Mouse (Mus musculus): ENCODE data around the gene Armc10.
"Not testable (repeated sequence)": the region's sequence is repeated elsewhere in the genome, so short reads cannot be mapped to it uniquely, and the experiment has no call there.

The Armc10 gene

DNA sequence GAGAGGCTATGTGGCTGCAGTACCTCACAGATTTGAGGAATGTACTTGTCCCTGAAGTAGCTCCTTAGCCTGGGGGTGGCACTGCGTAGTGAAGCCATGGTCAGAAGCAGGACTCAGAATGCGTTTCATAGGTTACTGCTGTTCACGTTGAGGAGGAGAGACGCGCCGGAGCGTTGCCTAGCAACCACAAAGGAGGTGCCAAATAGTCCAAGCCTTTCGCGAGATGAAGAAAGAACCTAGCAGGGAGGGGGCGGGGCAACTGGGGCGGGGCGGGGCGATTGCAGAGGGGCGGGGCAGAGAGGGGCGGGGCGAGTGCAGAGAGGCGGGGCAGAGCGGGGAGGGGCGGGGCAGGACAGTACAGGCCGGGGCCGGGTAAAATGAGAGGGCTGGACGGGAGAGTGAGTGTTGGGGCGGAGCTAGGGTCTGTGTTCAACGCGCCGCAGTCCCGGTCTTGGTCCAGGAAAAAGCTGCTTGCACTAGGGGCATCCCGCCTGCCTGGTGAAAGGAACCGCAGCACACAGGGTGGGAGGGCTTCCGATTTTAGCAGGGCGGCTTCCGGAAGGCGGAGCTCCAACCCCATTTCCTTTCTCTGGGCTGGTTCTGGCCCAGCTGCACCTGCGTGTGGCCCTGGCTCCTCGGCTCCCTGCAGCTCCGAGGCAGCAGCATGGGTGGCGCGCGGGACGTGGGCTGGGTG, at the start of gene Armc10, which contains the start of gene Fbxl13:
TSS of gene Armc10 (plus strand) at position 375 of the 694 bp plus-strand sequence.
TSS of gene Fbxl13 (minus strand) at position 196 of the 694 bp plus-strand sequence.
- peak; percentile 91 for DNase-seq (ENCODE audit: low read depth, low spot score)

GRCm38 (mm10) chr5:21599536-21599935, 46.1 kb upstream of the Armc10 start:
- not testable (repeated sequence) for DNase-seq (ENCODE audit: low read depth, low spot score)

- DNase-seq (ENCODE audit: low read depth, low spot score) = no peak
These were observed 45.7 kb upstream of the Armc10 start for GRCm38 (mm10) chr5:21599961-21600360.

GRCm38 (mm10) chr5:21605936-21606335, 39.7 kb upstream of the Armc10 start:
- no peak for DNase-seq (ENCODE audit: low read depth, low spot score)

DNA sequence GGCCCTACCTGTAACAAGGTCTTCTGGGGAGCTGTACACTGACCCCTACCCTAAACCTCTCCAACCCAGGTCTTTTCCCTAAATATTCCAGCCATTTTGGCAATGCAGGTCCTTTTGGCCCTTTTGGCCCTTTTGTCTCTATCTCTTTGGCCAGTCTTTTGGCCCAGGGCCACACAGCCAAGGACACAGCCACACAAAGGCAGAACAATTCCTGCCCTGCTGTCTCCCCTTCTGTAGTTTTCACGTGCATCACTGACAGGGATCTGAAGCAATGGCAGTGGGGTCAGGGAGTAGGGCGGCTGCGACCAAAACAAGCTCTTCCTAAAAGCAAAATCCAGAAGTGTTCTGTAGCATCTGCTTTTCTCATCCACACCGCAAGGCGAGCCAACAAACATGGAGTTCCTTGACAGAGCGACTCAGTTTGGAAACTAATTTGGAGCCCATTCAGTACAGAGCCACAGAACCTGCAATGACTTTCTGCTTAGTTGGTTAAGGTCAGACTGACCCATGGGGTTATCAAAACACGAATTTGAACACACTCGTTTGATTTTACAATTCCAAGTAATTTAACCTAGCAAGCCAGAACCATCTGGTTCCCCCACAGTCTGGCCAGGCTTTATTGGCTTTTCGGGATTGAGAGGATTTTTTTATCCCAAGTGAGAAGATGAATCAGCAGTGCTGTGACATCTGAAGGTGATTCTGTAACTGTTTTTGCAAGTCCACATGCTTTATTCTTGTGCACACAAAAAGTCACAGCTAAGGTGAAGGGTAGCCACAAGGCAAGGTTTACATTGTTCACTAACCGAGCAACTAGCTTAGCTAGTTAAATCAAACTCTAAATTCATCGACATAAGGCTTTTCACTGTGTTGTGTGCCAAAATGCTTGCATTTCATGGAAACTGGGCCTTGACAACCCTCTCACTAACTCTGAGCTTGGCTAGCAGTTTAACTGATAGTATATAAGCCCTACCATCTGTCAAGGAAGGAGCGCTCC, 37.0 kb upstream of the Armc10 start:
- no peak for DNase-seq (ENCODE audit: low read depth, low spot score)

- no peak for DNase-seq (ENCODE audit: low read depth, low spot score)
These were observed 34.6 kb upstream of the Armc10 start for GRCm38 (mm10) chr5:21610996-21611395.

- not testable (repeated sequence) for DNase-seq (ENCODE audit: low read depth, low spot score)
These were observed 31.3 kb upstream of the Armc10 start for GRCm38 (mm10) chr5:21614299-21614698.

DNA sequence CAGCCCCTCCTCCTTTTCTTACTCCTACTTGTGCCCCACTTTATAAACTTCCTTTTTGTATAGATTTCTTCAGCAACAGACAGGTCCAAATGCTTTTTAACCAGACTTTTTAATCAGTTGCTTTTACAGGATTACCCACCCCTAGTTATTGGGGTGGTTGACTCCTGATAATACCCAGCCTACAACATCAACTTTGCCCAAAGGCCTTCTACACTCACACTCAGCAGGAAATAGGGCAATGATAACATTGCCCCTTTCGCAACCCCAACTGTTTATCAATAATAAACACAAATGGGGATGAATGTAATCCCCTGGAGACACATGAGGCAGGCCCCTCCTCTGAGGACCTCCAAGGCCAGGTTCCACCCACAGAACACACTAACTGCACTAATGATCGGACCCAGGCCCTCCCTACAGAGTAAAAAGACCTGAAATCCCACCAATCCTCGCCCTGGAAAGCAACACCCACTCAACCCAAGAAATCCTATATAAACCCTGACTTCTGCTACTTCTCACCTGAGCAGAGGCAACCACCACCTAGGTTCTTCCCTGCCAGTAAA, 29.1 kb upstream of the Armc10 start:
- no peak for DNase-seq (ENCODE audit: low read depth, low spot score)

GRCm38 (mm10) chr5:21625916-21626315, 19.7 kb upstream of the Armc10 start:
- no peak for DNase-seq (ENCODE audit: low read depth, low spot score)

DNA sequence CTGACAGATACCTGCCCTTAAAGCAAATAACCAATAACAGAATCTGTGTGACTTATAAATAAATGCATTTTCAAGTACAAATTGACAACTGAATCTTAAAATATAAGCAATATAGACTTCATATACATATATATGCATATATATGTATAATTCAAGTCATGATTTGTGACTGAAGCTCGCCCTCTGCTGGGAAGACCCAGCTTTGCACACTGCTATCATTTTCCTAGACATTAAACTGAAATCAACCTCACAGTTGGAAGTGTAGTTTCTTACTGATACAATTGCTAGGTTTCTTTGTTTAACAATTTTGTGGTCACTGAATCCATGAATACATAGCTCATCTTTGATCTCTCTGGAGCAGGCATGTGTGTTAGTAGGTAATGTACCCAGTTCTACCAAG, 4.7 kb upstream of the Armc10 start:
- DNase-seq (ENCODE audit: low read depth, low spot score) = peak; percentile 37

DNA sequence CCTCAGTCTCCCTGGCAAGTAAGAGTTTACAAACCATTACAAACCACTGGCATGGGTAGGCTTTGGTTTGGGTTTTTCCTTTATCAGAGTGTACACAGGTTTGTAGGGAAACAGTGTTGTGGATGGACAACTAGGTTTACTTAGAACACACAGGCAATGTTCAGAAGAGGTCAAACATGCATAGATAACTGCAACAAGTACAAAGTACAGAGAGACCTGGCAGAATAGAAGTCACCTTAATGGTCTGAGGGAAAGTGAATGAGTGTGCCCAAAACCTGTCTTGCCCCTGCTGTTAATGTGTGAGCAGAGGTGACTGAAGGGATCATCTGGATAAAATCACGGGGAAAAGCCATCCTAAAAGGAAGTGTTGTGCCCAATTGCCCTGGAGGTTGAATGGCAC, 2.0 kb upstream of the Armc10 start:
- DNase-seq (ENCODE audit: low read depth, low spot score) = no peak

DNA sequence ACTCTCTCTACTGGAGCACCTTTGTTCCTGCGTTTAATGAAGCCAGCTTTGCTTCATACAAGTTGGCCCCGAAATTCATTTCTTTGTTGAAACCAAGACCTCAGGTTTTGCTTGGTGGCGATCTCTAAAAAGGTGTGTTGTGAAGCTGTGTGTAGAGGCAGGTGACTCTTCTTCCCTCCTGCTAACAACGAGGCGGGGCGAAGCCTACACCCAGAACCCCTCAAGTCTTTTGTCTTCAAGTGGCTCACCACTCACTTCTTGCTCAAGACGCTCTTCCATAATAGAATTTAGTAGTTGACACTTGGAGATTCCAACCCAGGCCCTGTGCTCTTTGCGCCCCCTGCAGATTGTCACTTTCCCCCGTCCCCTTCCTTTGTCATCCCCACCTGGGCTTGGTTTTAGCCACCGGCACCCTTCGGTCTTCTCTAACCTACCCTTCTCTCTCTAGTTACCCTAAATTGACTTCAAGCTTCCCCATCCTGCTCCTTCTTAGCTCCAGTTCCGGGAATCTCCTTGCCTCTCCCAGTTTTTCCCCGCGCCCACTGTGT, 648 bp upstream of the Armc10 start:
- no peak for DNase-seq (ENCODE audit: low read depth, low spot score)

GRCm38 (mm10) chr5:21646133-21646491, 499 bp downstream of the Armc10 start:
- DNase-seq (ENCODE audit: low read depth, low spot score) = no peak

DNA sequence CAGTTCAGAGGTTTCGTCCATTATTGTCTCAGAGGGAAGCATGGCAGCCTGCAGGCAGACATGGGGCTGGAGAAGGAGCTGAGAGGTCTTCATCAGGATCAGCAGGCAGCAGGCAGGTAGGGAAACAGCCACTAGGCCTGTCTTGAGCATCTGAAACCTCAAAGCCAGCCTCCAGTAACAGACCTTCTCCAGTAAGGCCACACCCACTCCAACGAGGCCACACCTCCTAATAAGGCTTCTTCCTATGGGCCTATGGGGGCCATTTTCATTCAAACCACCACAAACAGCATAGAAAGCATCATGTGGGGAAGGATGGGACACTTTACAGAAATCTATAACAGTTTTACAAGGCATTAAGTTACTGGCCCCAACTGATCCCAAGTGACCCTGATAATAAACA, 5.1 kb downstream of the Armc10 start:
- DNase-seq (ENCODE audit: low read depth, low spot score) = no peak

DNA sequence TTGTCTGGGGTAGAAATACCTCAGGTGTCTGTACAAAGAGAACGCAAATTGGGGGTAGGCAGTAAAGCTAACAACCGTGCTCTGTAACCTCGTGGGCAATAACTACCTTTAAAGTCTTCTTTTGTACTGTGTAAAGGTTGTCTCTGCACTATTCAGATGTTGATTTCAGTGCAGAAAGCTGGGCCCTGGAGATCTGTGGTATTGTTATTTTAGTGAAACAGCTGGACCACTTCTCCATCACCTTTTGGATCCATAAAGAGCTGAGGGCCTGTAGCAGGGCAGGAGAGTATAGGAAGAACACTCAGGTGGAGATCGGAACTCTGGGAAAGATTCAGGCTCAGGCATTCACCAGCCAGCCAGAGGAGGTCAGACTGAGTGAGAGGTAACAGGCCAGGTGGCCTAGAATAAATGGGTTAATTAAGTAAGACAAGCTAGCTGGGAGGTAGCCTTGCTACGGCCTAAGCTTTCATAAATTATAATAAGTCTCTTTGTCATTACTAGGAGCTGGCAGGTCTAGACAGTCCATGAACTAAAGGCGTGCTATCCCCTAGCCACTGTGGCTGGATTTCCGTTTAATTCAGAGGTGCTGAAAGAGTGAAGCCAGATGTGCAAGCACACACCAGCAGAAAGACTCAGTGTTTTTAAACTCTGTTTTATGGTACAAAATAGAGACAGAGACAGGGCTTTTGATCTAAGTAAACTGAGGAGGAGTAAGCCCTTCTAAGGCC, 6.4 kb downstream of the Armc10 start:
- no peak for DNase-seq (ENCODE audit: low read depth, low spot score)

- DNase-seq (ENCODE audit: low read depth, low spot score) = no peak
These were observed 11.3 kb downstream of the Armc10 start for GRCm38 (mm10) chr5:21656912-21657311.

- no peak for DNase-seq (ENCODE audit: low read depth, low spot score)
These were observed 12.4 kb downstream of the Armc10 start for GRCm38 (mm10) chr5:21658038-21658437.

- peak; percentile 70 for DNase-seq (ENCODE audit: low read depth, low spot score)
These were observed 13.2 kb downstream of the Armc10 start for GRCm38 (mm10) chr5:21658623-21659395.

DNA sequence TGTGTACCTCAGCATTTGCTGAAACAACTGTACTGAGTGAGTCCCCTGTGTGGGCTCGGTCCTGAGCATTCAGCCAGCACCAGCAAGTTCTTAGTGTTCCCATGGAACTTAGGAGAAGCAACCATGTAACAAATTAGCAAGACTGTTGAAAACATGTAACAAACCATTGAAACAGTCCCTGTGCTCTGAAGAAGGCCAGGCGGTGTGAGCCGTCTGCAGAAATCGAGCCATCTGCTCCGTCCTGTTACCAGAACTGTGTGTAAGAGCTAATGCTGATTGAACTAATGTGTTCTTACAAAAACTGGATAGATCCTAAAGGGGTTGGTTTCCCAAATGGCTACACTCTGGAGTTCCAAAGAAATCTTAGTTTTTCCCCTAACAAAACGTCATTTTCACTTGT, 15.2 kb downstream of the Armc10 start:
- no peak for DNase-seq (ENCODE audit: low read depth, low spot score)

GRCm38 (mm10) chr5:21663081-21663480, 17.5 kb downstream of the Armc10 start:
- no peak for DNase-seq (ENCODE audit: low read depth, low spot score)
